Mouse (Mus musculus): ENCODE data around the gene Galk2. TPM values are rescaled to one million over a fixed set of nuclear protein-coding genes. Genes with fewer than 3 reads are reported as not detected.

The Galk2 gene
- total RNA-seq, 2 experiments from 2014 or later: 3.3 to 10.3 TPM

DNA sequence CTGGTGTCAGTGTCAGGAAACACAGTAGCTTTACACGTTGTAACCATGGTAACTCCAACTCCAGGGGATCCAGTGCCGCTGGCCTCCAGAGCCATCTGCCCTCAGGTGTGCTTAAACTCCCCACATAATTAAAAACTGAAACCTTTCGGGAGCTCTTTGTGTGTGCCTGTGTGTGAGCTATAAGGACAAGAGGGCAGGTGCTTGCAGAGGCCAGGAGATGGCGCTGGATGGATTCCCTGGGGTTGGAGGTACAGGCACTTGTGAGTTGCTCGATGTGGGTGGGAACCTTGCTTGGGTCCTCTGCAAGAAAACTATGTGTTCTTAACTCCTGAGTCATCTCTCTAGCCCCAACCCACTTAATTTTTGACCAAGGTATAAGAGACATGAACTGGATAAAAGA is 77.5 kb downstream of the Galk2 start:
- peak; percentile 51; the same call in 1 of the 2 replicates for ATAC-seq (replicated peaks; ENCODE audit: low FRiP score, low TSS enrichment, poor library complexity, severe bottlenecking)

DNA sequence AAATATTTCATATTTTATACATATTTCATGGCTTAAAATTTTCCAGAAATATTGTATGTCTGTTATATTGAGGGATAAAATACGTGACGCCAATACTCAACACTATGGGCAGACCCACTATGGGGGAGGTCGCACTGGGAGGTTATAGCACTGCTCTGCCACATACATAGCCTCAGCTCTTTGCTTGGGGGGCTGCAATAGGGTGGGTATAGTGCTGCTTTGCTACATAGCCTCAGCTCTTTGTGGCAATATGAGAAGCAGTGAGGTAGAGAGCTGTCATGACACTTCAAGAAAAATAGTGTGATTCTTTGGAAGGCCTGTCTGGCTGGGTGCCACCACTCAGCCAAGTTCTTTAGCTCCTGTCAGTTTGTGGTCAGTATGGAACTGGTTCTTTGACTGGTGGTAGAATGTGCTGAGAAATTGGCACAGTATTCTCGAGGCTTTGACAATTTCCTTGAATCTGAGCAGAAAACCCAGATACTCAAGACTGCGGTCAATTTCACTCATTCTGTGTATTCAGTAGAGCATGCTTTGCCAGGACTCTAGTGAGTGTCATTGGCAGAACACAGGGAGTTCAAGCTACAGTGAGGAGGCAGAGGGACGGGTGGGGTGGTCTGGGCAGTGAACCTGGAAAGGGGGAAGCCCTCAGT is 80.2 kb downstream of the Galk2 start:
- ATAC-seq (replicated peaks; ENCODE audit: low FRiP score, low TSS enrichment, poor library complexity, severe bottlenecking): no peak

DNA sequence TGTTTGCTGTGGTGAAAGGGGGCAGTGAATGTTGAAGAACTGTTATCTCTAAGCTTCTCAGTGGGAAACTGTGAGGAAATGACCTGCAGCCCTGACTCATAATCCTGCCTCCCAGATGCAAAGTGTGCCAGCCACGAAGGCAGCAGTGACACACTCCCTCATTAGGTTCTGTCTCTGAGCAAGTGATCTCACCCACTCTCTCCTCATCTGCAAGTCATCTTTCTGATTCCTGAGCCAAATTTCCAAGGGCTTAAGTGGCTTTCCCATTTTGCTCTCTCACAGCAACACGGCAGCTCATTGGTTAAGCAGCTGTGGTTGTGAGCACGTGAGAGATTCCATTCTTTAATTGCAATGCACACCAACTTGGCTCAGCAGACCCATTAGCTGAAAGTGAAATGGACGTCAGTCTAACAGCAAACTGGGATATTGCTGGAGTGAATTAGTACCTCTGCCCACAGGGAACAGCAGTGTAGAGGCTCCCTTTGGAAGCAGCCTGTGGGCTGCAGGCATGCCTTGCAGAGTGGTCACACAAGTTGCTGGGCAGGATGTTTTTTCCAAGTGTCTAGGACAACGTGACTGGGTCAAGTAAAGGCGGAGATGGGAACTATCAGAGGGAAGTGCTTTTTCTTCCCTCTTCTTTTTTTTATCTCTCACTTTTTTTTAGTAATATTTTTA is 82.3 kb downstream of the Galk2 start:
- ATAC-seq (replicated peaks; ENCODE audit: low FRiP score, low TSS enrichment, poor library complexity, severe bottlenecking): no peak

DNA sequence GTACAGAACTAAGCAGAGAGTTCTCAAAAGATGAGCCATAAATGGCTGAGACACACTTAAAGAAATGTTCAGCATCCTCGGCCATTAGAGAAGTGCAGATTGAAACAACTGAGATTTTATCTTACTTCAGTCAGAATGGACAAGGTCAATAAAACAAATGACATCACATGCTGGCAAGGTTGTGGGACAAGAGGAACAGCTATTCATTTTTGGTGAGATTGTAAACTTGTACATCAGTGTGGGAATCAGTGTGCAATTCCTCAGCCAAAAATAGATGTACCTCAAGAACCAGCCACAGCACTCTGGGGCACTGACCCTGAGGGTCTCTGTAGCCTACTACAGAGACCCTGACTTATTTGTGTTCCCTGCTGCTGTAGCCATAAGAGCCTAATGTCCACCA is 84.4 kb downstream of the Galk2 start:
- ATAC-seq (replicated peaks; ENCODE audit: low FRiP score, low TSS enrichment, poor library complexity, severe bottlenecking): no peak

DNA sequence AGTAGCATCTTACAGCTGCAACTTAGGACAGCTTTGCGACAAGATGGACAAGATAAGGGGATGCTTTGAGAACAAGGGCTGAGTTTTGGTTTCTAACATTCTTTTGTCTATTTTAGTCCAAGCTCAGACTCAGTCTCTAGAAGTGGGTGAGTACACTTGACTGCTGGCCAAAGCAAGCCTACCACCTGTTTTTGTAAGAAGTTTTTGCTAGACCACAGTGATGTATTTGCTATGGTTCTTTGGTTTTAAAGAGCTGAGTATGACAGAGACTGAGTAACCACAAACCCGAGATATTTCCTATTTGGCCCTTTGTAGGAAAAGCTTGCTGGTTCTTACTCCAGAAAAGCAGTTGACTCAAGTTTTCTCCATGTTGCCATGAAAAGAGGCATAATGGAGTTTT is 89.3 kb downstream of the Galk2 start:
- no peak for ATAC-seq (replicated peaks; ENCODE audit: low FRiP score, low TSS enrichment, poor library complexity, severe bottlenecking)

DNA sequence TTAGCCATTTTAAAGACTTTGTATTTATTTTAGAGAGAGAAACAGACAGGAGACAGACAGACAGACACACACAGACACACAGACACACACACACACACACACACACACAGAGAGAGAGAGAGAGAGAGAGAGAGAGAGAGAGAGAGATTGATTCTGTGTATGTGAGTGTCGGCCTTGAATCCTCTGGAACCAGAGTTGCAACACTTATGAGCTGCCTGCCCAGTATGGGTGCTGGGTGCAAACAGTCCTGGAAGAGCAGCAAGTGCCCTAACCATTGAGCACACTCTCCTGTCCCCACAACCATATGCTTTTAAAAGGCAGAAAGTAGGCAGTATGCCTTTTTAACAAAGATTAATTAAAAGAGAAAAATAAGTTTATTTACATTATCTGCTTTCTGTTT is 109.9 kb downstream of the Galk2 start:
- no peak for ATAC-seq (replicated peaks; ENCODE audit: low FRiP score, low TSS enrichment, poor library complexity, severe bottlenecking)

DNA sequence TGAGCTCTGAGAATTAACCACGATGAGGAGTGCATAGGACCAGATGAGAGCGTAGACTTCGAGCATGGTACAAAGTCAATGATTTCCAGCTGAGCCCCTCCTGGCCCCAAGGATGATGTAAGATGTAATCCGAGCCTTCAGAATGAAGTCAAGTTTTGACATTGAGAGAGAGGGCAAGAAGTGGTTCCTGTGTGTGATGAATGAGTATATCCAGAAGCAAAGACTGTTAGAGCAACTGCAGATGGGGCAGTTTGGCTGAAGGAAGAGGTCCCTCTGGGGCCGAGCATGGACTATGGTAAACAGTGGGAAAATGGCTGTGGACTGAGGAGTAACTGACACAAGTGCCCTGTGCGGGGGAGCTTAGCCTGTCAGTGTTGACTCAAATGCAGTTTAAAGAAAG is 114.3 kb downstream of the Galk2 start:
- ATAC-seq (replicated peaks; ENCODE audit: low FRiP score, low TSS enrichment, poor library complexity, severe bottlenecking): no peak

DNA sequence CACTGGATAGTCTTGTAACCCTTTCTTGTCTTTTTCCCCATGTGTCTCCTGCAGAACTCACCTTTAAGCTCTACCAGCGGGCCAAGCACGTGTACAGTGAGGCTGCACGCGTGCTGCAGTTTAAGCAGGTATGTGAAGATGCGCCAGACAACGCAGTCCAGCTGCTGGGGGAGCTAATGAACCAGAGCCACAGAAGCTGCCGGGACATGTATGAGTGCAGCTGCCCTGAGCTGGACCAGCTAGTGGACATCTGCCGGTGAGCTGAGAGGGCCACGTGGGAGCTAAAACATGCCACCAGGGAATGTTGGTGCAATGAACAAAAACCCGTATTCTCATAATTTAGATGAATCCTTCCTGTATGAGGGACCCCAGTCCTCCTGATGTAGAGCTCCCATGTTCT is 116.3 kb downstream of the Galk2 start:
- no peak for ATAC-seq (replicated peaks; ENCODE audit: low FRiP score, low TSS enrichment, poor library complexity, severe bottlenecking)

DNA sequence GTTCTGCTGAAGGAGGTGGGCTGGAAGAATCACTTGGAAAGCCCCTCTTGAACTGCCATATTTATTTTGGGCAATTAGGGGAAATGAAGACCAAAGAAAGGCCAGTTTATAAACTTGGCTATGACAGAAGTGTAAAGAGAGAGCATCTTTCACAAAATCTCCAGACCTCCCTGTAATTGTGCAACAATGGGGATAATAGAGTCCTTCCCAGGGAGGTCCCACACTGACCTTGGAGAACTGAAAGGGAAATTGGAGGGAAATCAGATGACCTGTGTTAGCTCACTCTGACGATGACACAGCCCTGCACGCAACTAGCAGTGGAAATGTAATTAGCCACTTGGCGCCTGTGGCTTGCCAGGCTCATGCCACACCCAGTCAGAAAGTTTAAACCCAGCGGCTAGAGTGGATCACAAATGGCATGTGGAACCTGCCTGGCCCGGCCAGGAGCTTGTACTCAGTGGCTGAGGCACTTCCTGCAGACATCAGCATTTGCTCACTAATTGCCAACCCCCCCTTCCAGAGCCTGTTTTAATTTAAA is 117.0 kb downstream of the Galk2 start:
- ATAC-seq (replicated peaks; ENCODE audit: low FRiP score, low TSS enrichment, poor library complexity, severe bottlenecking): no peak

DNA sequence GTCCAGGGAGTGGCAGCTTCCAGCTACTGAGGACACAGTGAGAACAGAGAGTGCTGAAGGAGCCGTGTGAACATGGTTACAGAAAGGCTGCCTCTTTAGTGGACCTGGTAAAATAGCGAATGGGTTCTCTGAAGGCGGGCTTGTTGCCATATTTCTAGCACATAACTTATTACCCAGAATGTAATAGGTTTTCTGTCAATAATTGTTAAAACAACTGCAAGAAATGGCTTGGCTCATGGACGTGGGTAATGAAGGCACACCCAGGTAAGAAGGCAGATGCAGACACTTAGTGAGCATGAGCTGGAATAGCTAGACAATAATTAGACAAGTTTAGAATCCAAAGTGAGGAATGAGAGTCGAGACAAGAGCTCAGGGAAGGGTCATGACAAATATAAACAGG is 143.4 kb downstream of the Galk2 start:
- ATAC-seq (replicated peaks; ENCODE audit: low FRiP score, low TSS enrichment, poor library complexity, severe bottlenecking): no peak

DNA sequence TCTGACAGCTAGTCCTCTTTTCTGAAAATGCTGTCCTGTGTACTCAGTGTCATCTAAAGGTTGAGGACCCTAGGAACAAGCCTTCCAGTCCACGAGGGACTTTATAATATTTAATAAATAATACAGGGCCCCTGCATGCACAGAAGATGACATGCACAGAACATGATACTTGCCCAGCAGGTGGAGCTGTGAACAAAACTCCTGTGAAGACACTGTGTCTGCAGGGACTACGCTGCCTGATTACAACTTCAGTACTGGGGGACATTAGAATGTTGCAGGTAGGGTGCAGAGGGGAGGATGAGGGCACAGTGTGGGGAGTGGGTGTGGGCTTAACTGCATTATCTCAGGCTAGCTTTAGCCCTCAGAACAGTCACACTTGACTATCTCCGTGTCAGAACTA is 147.2 kb downstream of the Galk2 start:
- ATAC-seq (replicated peaks; ENCODE audit: low FRiP score, low TSS enrichment, poor library complexity, severe bottlenecking): peak; percentile 91

DNA sequence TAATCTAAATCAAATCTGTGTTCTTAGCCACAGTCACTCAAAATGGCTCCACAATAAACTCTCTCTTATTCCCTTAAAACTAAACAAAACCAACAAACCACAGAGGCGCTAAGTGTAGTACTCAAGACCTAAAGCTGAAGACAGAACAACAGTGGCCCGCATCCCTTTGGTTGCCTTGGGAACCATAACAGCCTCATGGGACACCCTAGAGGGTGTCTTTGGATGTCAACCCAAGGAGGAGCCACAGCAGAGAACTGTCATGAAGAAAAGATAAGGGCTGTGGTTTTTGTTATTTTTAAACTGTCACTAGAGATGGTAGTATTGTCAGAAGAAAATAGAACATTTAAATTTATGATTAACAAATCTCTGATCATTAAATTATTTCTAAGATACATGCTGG is 147.8 kb downstream of the Galk2 start:
- ATAC-seq (replicated peaks; ENCODE audit: low FRiP score, low TSS enrichment, poor library complexity, severe bottlenecking): peak; percentile 81

DNA sequence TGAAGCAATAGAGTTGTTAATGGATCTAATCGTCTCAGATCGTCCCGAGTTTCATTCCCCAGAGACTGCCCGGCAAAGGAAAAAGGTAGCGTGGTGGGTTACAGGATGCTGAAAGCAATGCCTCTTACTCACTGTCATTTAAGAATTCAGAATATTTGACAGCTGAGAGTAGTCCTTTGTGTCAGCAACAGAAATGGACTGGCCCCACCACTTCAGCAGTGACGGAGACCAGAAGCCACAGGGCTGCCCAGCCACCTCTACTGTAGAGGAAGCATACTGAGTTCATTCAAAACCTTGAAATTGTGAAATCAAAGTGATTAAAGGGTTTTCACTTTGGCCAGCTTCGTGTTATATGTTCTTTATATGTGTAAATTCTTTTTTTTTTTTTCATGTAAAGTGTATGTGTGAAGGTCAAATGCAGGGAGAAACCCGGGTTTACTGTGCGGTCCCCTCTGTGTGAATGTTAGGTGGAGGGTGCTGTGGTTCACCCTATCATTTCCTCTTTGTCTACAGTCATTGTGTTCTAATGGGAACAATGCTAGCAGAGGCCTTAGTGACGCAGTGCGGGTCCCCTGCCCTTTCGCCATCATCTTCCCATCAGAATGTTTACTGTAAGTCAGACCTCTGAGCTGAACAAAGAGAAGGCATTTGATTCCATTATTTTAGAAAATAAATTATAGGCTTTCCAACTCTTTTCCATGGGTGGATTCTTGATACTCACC is 156.2 kb downstream of the Galk2 start:
- ATAC-seq (replicated peaks; ENCODE audit: low FRiP score, low TSS enrichment, poor library complexity, severe bottlenecking): no peak

DNA sequence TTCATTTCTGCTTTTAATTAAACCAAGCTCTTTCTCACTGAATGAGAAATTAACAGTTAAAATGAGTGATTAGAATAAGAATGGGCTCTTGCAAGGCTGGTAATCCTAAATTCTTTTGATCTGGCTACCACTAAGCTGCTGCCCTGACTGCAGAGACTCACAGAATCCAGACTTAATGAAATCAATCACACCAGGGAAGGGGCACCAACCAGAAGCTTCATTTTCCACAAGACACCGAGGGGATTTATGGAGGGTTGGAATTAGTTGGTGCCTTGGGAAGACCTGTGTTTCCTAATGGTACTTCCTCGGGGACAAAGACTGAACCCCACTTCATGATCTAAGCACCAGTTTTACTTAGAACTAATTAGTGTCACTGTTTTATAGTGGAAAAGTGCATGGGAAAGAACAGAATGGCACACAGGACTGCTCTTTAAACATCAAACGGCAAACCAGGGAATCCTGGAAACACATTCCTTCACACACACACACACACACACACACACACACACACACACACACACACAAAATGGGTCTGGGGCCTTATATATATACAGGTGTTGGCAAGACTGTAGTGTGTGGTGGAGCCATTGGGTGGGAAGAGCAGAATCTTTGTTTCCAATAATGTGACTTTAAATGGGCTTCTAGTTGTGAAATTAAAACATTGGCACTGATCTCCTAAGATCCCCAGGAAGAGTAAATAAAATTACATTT is 157.0 kb downstream of the Galk2 start:
- no peak for ATAC-seq (replicated peaks; ENCODE audit: low FRiP score, low TSS enrichment, poor library complexity, severe bottlenecking)

DNA sequence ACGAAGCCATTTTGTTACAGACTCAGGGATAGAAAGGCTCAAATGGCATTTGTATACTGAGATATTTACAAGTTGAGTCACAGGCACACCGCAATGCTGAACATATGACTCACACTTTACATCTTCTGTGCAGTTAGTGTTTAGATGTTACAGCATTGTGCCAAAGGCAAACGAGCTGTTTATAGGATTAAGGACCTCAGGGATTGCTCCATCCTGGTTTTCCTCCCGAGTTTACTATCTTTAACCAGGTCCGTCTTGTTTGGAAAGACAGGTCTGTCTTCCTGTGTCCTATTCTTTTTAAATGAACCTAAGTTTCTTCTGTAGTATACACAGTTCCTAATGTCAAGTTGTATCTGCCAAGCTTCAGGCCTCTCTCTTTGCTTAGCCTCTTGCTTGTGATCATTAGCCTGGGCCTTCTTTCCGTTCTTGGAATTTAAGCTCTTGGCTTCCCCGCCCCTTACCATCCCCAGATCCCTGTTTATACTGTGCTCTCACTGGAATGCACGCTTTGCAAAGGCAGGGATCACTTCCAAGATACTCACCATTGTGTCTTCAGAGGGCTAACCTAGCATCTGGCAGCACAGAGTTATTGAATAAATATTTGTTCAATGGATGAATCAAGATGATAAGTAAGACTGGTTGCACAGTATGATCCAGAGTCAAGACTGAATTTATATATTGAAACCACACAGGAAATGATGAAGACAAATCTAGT is 172.4 kb downstream of the Galk2 start:
- no peak for ATAC-seq (replicated peaks; ENCODE audit: low FRiP score, low TSS enrichment, poor library complexity, severe bottlenecking)

DNA sequence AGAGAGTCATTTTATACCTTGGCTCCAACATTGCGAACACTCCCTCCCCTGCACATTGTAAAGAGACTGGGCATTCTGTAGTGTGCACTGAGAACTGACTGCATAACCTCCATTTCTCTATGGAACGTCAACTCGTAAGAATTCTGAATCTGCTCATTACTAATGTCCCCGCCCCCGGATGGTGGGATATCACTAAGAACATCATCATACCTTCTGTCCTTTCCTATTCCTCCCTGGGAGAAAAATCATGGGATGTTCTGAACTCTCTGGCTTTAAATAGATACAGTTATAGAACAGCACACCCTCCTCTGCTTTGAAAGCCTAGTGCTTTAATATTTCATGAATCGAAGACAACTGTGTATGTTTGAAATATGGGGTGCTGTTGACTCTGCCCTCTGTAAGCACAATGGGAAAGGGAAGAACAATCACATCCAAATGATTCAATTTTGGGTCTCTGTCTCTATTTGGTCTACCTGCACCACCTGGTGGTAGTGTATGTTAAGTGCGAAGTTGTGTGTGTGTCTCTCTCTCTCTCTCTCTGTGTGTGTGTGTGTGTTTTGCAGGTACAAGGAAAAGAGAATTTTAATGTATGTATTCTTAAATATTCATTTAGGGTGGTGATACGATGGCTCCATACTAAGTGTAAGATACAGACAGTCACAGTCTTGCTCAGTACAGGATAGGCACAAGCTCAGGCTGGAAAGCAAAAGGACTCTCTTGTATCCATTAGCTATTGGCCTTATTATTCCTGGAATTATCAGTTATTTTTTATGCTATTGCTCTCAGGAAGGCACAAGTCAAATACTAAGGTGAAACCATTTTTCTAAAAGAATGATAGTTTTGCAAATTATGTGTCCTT is 174.4 kb downstream of the Galk2 start:
- 0 out of 2 replicates have a peak, but pooled peaks have one; percentile 55 for ATAC-seq (replicated peaks; ENCODE audit: low FRiP score, low TSS enrichment, poor library complexity, severe bottlenecking)

All from megakaryocyte-erythroid progenitor cell, adult 5-6 weeks (primary cell).